Mouse (Mus musculus) spleen, postnatal 14 days (tissue): Measurements from ENCODE around the gene Dnajb3.

Source experiments
- DNase-seq, 2 experiments: peaks; one replicate each; pipeline ENCODE4 v3.0.0; 2021 to 2022; ENCODE audit warnings: low spot score in 2 of 2

Dnajb3 gene

GRCm38 (mm10) chr1:88205294-88205922 is at the start of gene Dnajb3:
Gene Dnajb3, minus strand, starts transcription at chr1:88205782.
- DNase-seq: peak; percentile 73

GRCm38 (mm10) chr1:88254793-88255465 is 49.3 kb upstream of the Dnajb3 start:
- no peak for DNase-seq

- DNase-seq: no peak
Observed at GRCm38 (mm10) chr1:88253540-88253939, 48.0 kb upstream of the Dnajb3 start.

GRCm38 (mm10) chr1:88253106-88253505 is 47.5 kb upstream of the Dnajb3 start:
- DNase-seq: no peak

GRCm38 (mm10) chr1:88250023-88250422 is 44.4 kb upstream of the Dnajb3 start:
- DNase-seq: no peak

- DNase-seq: no peak
Observed at GRCm38 (mm10) chr1:88249596-88249995, 44.0 kb upstream of the Dnajb3 start.

GRCm38 (mm10) chr1:88248658-88249057 is 43.1 kb upstream of the Dnajb3 start:
- no peak for DNase-seq

GRCm38 (mm10) chr1:88247660-88248059 is 42.1 kb upstream of the Dnajb3 start:
- peak in 1 of 2 experiments; percentile 26 for DNase-seq

- no peak for DNase-seq
Observed at GRCm38 (mm10) chr1:88246386-88246785, 40.8 kb upstream of the Dnajb3 start.

- DNase-seq: peak in 1 of 2 experiments; percentile 32
Observed at GRCm38 (mm10) chr1:88245881-88246280, 40.3 kb upstream of the Dnajb3 start.

GRCm38 (mm10) chr1:88243861-88244260 is 38.3 kb upstream of the Dnajb3 start:
- peak in 1 of 2 experiments; percentile 25 for DNase-seq

- DNase-seq: peak in 1 of 2 experiments; percentile 27
Observed at GRCm38 (mm10) chr1:88240579-88240978, 35.0 kb upstream of the Dnajb3 start.

GRCm38 (mm10) chr1:88240072-88240471 is 34.5 kb upstream of the Dnajb3 start:
- DNase-seq: peak in 1 of 2 experiments; percentile 21

- DNase-seq: peak in 1 of 2 experiments; percentile 34
Observed at GRCm38 (mm10) chr1:88238771-88239170, 33.2 kb upstream of the Dnajb3 start.

- peak in 1 of 2 experiments; percentile 25 for DNase-seq
Observed at GRCm38 (mm10) chr1:88237311-88237710, 31.7 kb upstream of the Dnajb3 start.

GRCm38 (mm10) chr1:88235894-88236415 is 30.4 kb upstream of the Dnajb3 start:
- peak in 1 of 2 experiments; percentile 8 for DNase-seq

GRCm38 (mm10) chr1:88235046-88235893 is 29.7 kb upstream of the Dnajb3 start:
- DNase-seq: peak in 1 of 2 experiments; percentile 27

GRCm38 (mm10) chr1:88234646-88235045 is 29.1 kb upstream of the Dnajb3 start:
- DNase-seq: peak in 1 of 2 experiments; percentile 17

- DNase-seq: no peak
Observed at GRCm38 (mm10) chr1:88234248-88234610, 28.6 kb upstream of the Dnajb3 start.

- no peak for DNase-seq
Observed at GRCm38 (mm10) chr1:88233421-88234247, 28.1 kb upstream of the Dnajb3 start.
